Mouse (Mus musculus) intestine, embryonic 16.5 days (tissue): ENCODE measurements around the gene Ppp1cc. TPM values are rescaled to one million over a fixed set of nuclear protein-coding genes. Genes with fewer than 3 reads are reported as not detected.

ENCODE experiments used
- ATAC-seq: fragments of 200-750 bp; cut with Nextera tagmentation; 2 replicates; pipeline ENCODE4 v1.8.0; 2017; ENCODE audit warnings: moderate TSS enrichment, moderate library complexity
- H3K27ac ChIP-seq: fragments of 300-500 bp; sonication (generic); 2 replicates; pipeline ENCODE4 v1.5.1; 2014; ENCODE audit warnings: mild to moderate bottlenecking, low read length
- H3K27me3 ChIP-seq: fragments of 300-500 bp; sonication (generic); replicated peaks from 2 replicates; pipeline ENCODE4 v1.6.1; 2014; ENCODE audit warnings: low read length, control low read depth, mixed read lengths; ENCODE audit not compliant: control insufficient read depth, insufficient read depth
- H3K36me3 ChIP-seq: fragments of 300-500 bp; sonication (generic); 2 replicates; pipeline ENCODE4 v1.6.1; 2014; ENCODE audit warnings: low read length, control low read depth; ENCODE audit not compliant: control insufficient read depth, insufficient read depth
- H3K4me1 ChIP-seq: fragments of 300-500 bp; sonication (generic); 2 replicates; pipeline ENCODE4 v1.6.1; 2014; ENCODE audit warnings: low read length, control low read depth, mixed read lengths; ENCODE audit not compliant: control insufficient read depth, insufficient read depth
- H3K4me2 ChIP-seq: fragments of 300-500 bp; sonication (generic); 2 replicates; pipeline ENCODE4 v1.6.1; 2014; ENCODE audit warnings: low read depth, low read length, control low read depth
- H3K4me3 ChIP-seq: fragments of 300-500 bp; sonication (generic); 2 replicates; pipeline ENCODE4 v1.5.1; 2014; ENCODE audit warnings: mild to moderate bottlenecking, low read length
- H3K9ac ChIP-seq: fragments of 300-500 bp; sonication (generic); 2 replicates; pipeline ENCODE4 v1.6.1; 2014; ENCODE audit warnings: low read depth, low read length
- H3K9me3 ChIP-seq: fragments of 300-500 bp; sonication (generic); 2 replicates; pipeline ENCODE4 v1.6.1; 2016; ENCODE audit warnings: low read length, control low read depth; ENCODE audit not compliant: control insufficient read depth
- WGBS: fragments of 180-500 bp; shearing (Covaris S2); extraction: QIAGEN DNeasy Blood & Tissue Kit; methylation state at CpG from one replicate; pipeline ENCODE4 v1.1.7; 2014; 5-methylcytosine and 5-hydroxymethylcytosine counted together
- polyA plus RNA-seq: library from polyadenylated mRNA; unstranded; fragments of >200 nt; fragmentation: Nextera tagmentation; extraction: Ambion mirVana; gene quantifications from 2 replicates; pipeline ENCODE4 v1.2.1, GENCODE M21; 2015

Gene Ppp1cc
- polyA plus RNA-seq, 1 experiment from 2014 or later, result 215 TPM

GRCm38 (mm10) chr5:122125211-122125760 lies 32.8 kb upstream of the Ppp1cc start:
- H3K36me3 ChIP-seq, result no peaks in the 10 kb centered on the region
- H3K4me2 ChIP-seq, result no peak overlapping the region
- no peaks in the 10 kb centered on the region for H3K4me1 ChIP-seq
- H3K4me3 ChIP-seq, result no peak overlapping the region
- 66% methylated on average over 8 of the region's 8 CpGs for whole genome bisulfite sequencing
- H3K27me3 ChIP-seq, result no peaks in the 10 kb centered on the region
- no peak for ATAC-seq
- no peak overlapping the region for H3K9ac ChIP-seq
- no peak overlapping the region for H3K27ac ChIP-seq
- no peaks in the 10 kb centered on the region for H3K9me3 ChIP-seq

- Histone ChIP-seq H3K4me3 (no peak overlapping the region), H3K27me3 (no peaks in the 10 kb centered on the region), H3K27ac (no peak overlapping the region), H3K9ac (no peak overlapping the region), H3K36me3 (no peaks in the 10 kb centered on the region), H3K4me2 (no peak overlapping the region), H3K9me3 (no peaks in the 10 kb centered on the region), H3K4me1 (peaks cover 7% of the 10 kb centered on the region; the same call in 1 of the 2 replicates)
- ATAC-seq, result no peak
- 29% methylated on average over 16 of the region's 16 CpGs for WGBS
These were observed 28.9 kb upstream of the Ppp1cc start for GRCm38 (mm10) chr5:122129068-122129655.

GRCm38 (mm10) chr5:122130341-122130998 lies 27.6 kb upstream of the Ppp1cc start:
- Histone ChIP-seq H3K27ac (no peak overlapping the region), H3K4me3 (no peak overlapping the region)

GRCm38 (mm10) chr5:122131076-122132051 lies 26.7 kb upstream of the Ppp1cc start:
- ATAC-seq, result peak; percentile 62
- peak overlapping the region; percentile 58 for H3K9ac ChIP-seq
- H3K36me3 ChIP-seq, result no peaks in the 10 kb centered on the region
- no peaks in the 10 kb centered on the region for H3K9me3 ChIP-seq
- H3K27me3 ChIP-seq, result no peaks in the 10 kb centered on the region
- peak overlapping the region; percentile 53 for H3K4me3 ChIP-seq
- peaks cover 12% of the 10 kb centered on the region for H3K4me1 ChIP-seq
- 9% methylated on average over 34 of the region's 34 CpGs for WGBS
- H3K27ac ChIP-seq, result no peak overlapping the region
- peak overlapping the region; percentile 90 for H3K4me2 ChIP-seq

More at GRCm38 (mm10) chr5:122130341-122130998, 27.6 kb upstream of the Ppp1cc start:
- H3K4me2 ChIP-seq, result no peak overlapping the region
- no peaks in the 10 kb centered on the region for H3K27me3 ChIP-seq
- no peak for ATAC-seq
- H3K4me1 ChIP-seq, result peaks cover 7% of the 10 kb centered on the region; the same call in 1 of the 2 replicates
- 85% methylated on average over 11 of the region's 11 CpGs for WGBS
- no peaks in the 10 kb centered on the region for H3K36me3 ChIP-seq
- no peaks in the 10 kb centered on the region for H3K9me3 ChIP-seq
- no peak overlapping the region for H3K9ac ChIP-seq

GRCm38 (mm10) chr5:122132167-122133049 lies 25.7 kb upstream of the Ppp1cc start:
- no peaks in the 10 kb centered on the region for H3K36me3 ChIP-seq
- H3K9ac ChIP-seq, result peak overlapping the region; percentile 58
- H3K4me1 ChIP-seq, result peaks cover 12% of the 10 kb centered on the region
- H3K4me3 ChIP-seq, result peak overlapping the region; percentile 53
- peak overlapping the region; percentile 90 for H3K4me2 ChIP-seq
- no peaks in the 10 kb centered on the region for H3K27me3 ChIP-seq
- ATAC-seq, result no peak
- H3K9me3 ChIP-seq, result no peaks in the 10 kb centered on the region
- H3K27ac ChIP-seq, result no peak overlapping the region
- 23% methylated on average over 23 of the region's 26 CpGs for WGBS

GRCm38 (mm10) chr5:122133050-122133389 lies 25.1 kb upstream of the Ppp1cc start:
- 81% methylated on average over 9 of the region's 9 CpGs for WGBS
- Histone ChIP-seq H3K27me3 (no peaks in the 10 kb centered on the region), H3K4me1 (peaks cover 15% of the 10 kb centered on the region), H3K4me3 (no peak overlapping the region), H3K36me3 (no peaks in the 10 kb centered on the region), H3K9ac (no peak overlapping the region), H3K4me2 (no peak overlapping the region), H3K27ac (no peak overlapping the region), H3K9me3 (no peaks in the 10 kb centered on the region)
- no peak for ATAC-seq

- H3K4me3 ChIP-seq, result no peak overlapping the region
- H3K36me3 ChIP-seq, result no peaks in the 10 kb centered on the region
- H3K9ac ChIP-seq, result no peak overlapping the region
- peaks cover 15% of the 10 kb centered on the region for H3K4me1 ChIP-seq
- H3K27me3 ChIP-seq, result no peaks in the 10 kb centered on the region
- no peak overlapping the region for H3K27ac ChIP-seq
- ATAC-seq, result no peak
- no peak overlapping the region for H3K4me2 ChIP-seq
- H3K9me3 ChIP-seq, result no peaks in the 10 kb centered on the region
- WGBS, result 87% methylated on average over 14 of the region's 14 CpGs
These were observed 23.4 kb upstream of the Ppp1cc start for GRCm38 (mm10) chr5:122134395-122135289.

GRCm38 (mm10) chr5:122135290-122135882 lies 22.7 kb upstream of the Ppp1cc start:
- Histone ChIP-seq H3K36me3 (no peaks in the 10 kb centered on the region), H3K4me3 (no peak overlapping the region), H3K27me3 (no peaks in the 10 kb centered on the region), H3K27ac (no peak overlapping the region; the same call in 1 of the 2 replicates), H3K9ac (no peak overlapping the region), H3K9me3 (no peaks in the 10 kb centered on the region), H3K4me2 (no peak overlapping the region), H3K4me1 (peaks cover 15% of the 10 kb centered on the region)
- no peak for ATAC-seq
- WGBS, result 77% methylated on average over 3 of the region's 3 CpGs
